Mouse (Mus musculus) olfactory bulb, adult 2 months (tissue): ENCODE measurements around the gene Aifm3.

Experiments
- CTCF ChIP-seq: fragments of 200-500 bp; IDR thresholded peaks from 2 replicates; pipeline ENCODE4 v1.5.1; 2012; ENCODE audit warnings: low read depth, mild to moderate bottlenecking, low read length, moderate library complexity; ENCODE audit not compliant: insufficient read depth
- POLR2A ChIP-seq: fragments of 200-500 bp; IDR thresholded peaks from 2 replicates; pipeline ENCODE4 v1.6.1; 2012; ENCODE audit warnings: mild to moderate bottlenecking, low read depth, low read length, moderate library complexity; ENCODE audit not compliant: insufficient read depth

DNA sequence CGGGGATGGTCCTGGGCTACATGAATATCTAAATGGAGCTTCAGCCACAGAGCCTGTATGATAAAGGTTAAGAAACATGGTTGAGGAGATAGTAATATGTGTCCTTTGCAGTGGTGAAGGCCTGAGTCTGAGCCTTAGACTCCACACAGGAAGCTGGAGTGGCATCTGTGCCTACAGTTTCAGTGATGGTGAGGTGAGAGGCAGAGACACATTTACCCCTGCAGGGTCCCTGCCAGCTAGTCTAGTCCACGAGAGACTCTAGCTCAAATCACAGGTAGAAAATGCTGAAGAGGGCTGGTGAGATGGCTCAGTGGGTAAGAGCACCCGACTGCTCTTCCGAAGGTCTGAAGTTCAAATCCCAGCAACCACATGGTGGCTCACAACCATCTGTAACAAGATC is 14.1 kb upstream of the Aifm3 start:
- no peak for TF ChIP-seq CTCF
- TF ChIP-seq POLR2A, result no peak
